Mouse (Mus musculus) forebrain, embryonic 16.5 days (tissue): ENCODE data around the gene Sh3bp4. TPM values are rescaled to one million over a fixed set of nuclear protein-coding genes. Genes with fewer than 3 reads are reported as not detected.

Experiments used
- ATAC-seq: fragments of 200-750 bp; cut with Nextera tagmentation; 2 replicates; pipeline ENCODE4 v1.8.0; 2017; ENCODE audit warnings: mild to moderate bottlenecking, moderate library complexity
- H3K27ac ChIP-seq: fragments of 300-500 bp; sonication (generic); 2 replicates; pipeline ENCODE4 v1.5.1; 2014; ENCODE audit warnings: low read length, control low read depth
- H3K27me3 ChIP-seq: fragments of 300-500 bp; sonication (generic); replicated peaks from 2 replicates; pipeline ENCODE4 v1.6.1; 2014; ENCODE audit warnings: low read length; ENCODE audit not compliant: control insufficient read depth, insufficient read depth
- H3K36me3 ChIP-seq: fragments of 300-500 bp; sonication (generic); 2 replicates; pipeline ENCODE4 v1.6.1; 2014; ENCODE audit not compliant: control insufficient read depth, insufficient read depth
- H3K4me1 ChIP-seq: fragments of 300-500 bp; sonication (generic); replicated peaks from 2 replicates; pipeline ENCODE4 v1.6.1; 2014; ENCODE audit warnings: low read length; ENCODE audit not compliant: control insufficient read depth, insufficient read depth
- H3K4me2 ChIP-seq: fragments of 300-500 bp; sonication (generic); 2 replicates; pipeline ENCODE4 v1.6.1; 2014; ENCODE audit warnings: mild to moderate bottlenecking, low read length, control low read depth
- H3K4me3 ChIP-seq: fragments of 300-500 bp; sonication (generic); replicated peaks from 2 replicates; pipeline ENCODE4 v1.5.1; 2014; ENCODE audit warnings: mild to moderate bottlenecking, low read length, control low read depth
- H3K9ac ChIP-seq: fragments of 300-500 bp; sonication (generic); replicated peaks from 2 replicates; pipeline ENCODE4 v1.6.1; 2014; ENCODE audit warnings: low read depth, low read length, control low read depth
- H3K9me3 ChIP-seq: fragments of 300-500 bp; sonication (generic); 2 replicates; pipeline ENCODE4 v1.6.1; 2016; ENCODE audit warnings: low read length; ENCODE audit not compliant: control insufficient read depth
- WGBS: fragments of 180-500 bp; shearing (Covaris S2); extraction: QIAGEN DNeasy Blood & Tissue Kit; methylation state at CpG from one replicate; pipeline ENCODE4 v1.1.7; 2014; 5-methylcytosine and 5-hydroxymethylcytosine counted together
- polyA plus RNA-seq: library from polyadenylated mRNA; unstranded; fragments of >200 nt; fragmentation: Nextera tagmentation; extraction: Ambion mirVana; gene quantifications from 2 replicates; pipeline ENCODE4 v1.2.1, GENCODE M21; 2015

Gene Sh3bp4
- polyA plus RNA-seq, 1 experiment from 2014 or later = 20.6 TPM

- Histone ChIP-seq H3K36me3 (no peaks in the 10 kb centered on the region), H3K4me2 (no peak overlapping the region), H3K9ac (no peak overlapping the region), H3K27ac (no peak overlapping the region), H3K4me3 (no peak overlapping the region), H3K27me3 (no peaks in the 10 kb centered on the region), H3K9me3 (no peaks in the 10 kb centered on the region), H3K4me1 (peaks cover 2% of the 10 kb centered on the region; the same call in 1 of the 2 replicates)
- WGBS = 63% methylated on average over 5 of the region's 5 CpGs
- no peak for ATAC-seq
Measured at GRCm38 (mm10) chr1:89041290-89041689, 28.9 kb upstream of the Sh3bp4 start.

GRCm38 (mm10) chr1:89042081-89042480 is 28.1 kb upstream of the Sh3bp4 start:
- Histone ChIP-seq H3K9me3 (no peaks in the 10 kb centered on the region), H3K36me3 (no peaks in the 10 kb centered on the region), H3K27me3 (no peaks in the 10 kb centered on the region), H3K27ac (no peak overlapping the region), H3K4me2 (no peak overlapping the region), H3K9ac (no peak overlapping the region), H3K4me1 (peaks cover 2% of the 10 kb centered on the region; the same call in 1 of the 2 replicates), H3K4me3 (no peak overlapping the region)
- ATAC-seq = no peak
- 80% methylated on average over 4 of the region's 4 CpGs for WGBS

DNA sequence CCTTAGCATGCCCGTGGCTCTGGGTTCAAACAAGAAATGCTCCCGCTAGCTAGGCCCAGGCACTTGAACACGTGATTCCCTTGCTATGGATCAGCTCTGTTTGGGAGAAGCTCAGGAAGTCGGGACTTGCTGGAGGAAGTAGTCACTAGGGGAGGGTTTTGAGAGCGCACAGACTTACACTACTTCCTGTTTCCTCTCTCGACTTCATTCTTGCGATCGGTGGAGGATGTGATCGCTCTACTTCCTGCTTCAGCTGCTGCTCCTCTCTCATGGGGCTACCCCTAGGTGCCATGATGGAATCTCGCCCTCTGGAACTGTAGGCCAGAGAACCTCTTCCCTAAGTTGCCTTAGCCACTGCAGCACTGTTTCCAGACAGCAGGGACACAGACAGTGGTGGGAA is 27.3 kb upstream of the Sh3bp4 start:
- H3K9ac ChIP-seq = no peak overlapping the region
- H3K9me3 ChIP-seq = no peaks in the 10 kb centered on the region
- H3K36me3 ChIP-seq = no peaks in the 10 kb centered on the region
- H3K27me3 ChIP-seq = no peaks in the 10 kb centered on the region
- no peak overlapping the region for H3K27ac ChIP-seq
- WGBS = 91% methylated on average over 10 of the region's 10 CpGs
- H3K4me3 ChIP-seq = no peak overlapping the region
- H3K4me2 ChIP-seq = no peak overlapping the region
- peaks cover 2% of the 10 kb centered on the region; the same call in 1 of the 2 replicates for H3K4me1 ChIP-seq
- no peak for ATAC-seq

DNA sequence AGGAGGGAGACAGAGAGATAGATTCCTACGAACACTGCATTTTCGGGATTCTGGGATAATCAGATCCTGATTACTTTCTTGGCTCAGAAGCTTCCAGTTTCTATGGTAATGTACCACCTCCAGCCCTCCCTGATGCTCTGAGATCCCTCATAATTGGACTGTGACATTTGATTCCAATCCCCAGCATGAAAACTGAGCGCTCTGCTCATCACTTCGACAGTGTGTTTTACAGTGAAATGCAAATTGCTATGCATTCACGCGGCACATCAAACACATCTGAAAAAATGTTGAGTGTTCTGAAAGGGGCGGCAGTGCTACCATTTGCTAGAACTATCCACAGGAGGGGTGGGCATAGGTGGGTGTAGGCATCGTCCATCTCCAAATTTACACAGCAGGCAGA is 24.8 kb upstream of the Sh3bp4 start:
- Histone ChIP-seq H3K27ac (no peak overlapping the region), H3K4me2 (no peak overlapping the region), H3K36me3 (no peaks in the 10 kb centered on the region), H3K9ac (no peak overlapping the region), H3K4me3 (no peak overlapping the region), H3K27me3 (no peaks in the 10 kb centered on the region), H3K4me1 (peaks cover 2% of the 10 kb centered on the region; the same call in 1 of the 2 replicates), H3K9me3 (no peaks in the 10 kb centered on the region)
- 51% methylated on average over 8 of the region's 8 CpGs for WGBS
- ATAC-seq = peak; percentile 55; the same call in 1 of the 2 replicates

DNA sequence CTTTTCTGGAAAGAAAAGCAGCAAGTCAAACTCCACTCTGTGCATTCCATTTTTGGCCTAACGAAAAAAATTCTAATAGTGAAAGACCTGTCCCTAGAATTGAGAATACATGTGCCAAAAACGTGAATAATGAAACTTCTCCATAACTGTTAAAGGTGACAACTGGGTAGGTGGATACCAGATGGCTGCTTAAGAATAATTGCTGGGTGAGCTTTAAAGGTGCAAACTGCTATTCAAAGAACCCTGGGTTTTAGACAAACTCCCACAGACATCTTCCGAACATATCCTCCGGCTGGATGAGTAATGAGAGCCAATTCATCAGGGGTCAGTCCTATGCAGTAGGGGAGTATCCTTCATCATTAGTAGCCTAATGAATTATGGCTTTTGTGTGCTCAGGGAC is 20.7 kb upstream of the Sh3bp4 start:
- peaks cover 2% of the 10 kb centered on the region; the same call in 1 of the 2 replicates for H3K4me1 ChIP-seq
- H3K4me2 ChIP-seq = no peak overlapping the region
- no peak overlapping the region for H3K4me3 ChIP-seq
- WGBS = 74% methylated on average over 4 of the region's 4 CpGs
- no peak for ATAC-seq
- H3K27me3 ChIP-seq = no peaks in the 10 kb centered on the region
- no peak overlapping the region for H3K27ac ChIP-seq
- H3K9ac ChIP-seq = no peak overlapping the region
- H3K9me3 ChIP-seq = no peaks in the 10 kb centered on the region
- no peaks in the 10 kb centered on the region for H3K36me3 ChIP-seq

- no peak for ATAC-seq
- no peak overlapping the region for H3K27ac ChIP-seq
- 39% methylated on average over 1 of the region's 1 CpGs for WGBS
Measured at GRCm38 (mm10) chr1:89056175-89056574, 14.0 kb upstream of the Sh3bp4 start.

GRCm38 (mm10) chr1:89057430-89057829 is 12.8 kb upstream of the Sh3bp4 start:
- no peak overlapping the region for H3K9ac ChIP-seq
- no peaks in the 10 kb centered on the region for H3K9me3 ChIP-seq
- no peak for ATAC-seq
- H3K4me3 ChIP-seq = no peak overlapping the region
- H3K27ac ChIP-seq = no peak overlapping the region
- H3K36me3 ChIP-seq = no peaks in the 10 kb centered on the region
- WGBS = 78% methylated on average over 3 of the region's 3 CpGs
- H3K4me2 ChIP-seq = no peak overlapping the region
- no peaks in the 10 kb centered on the region for H3K4me1 ChIP-seq
- H3K27me3 ChIP-seq = no peaks in the 10 kb centered on the region

More at GRCm38 (mm10) chr1:89056175-89056574, 14.0 kb upstream of the Sh3bp4 start:
- H3K27me3 ChIP-seq = no peaks in the 10 kb centered on the region
- H3K4me3 ChIP-seq = no peak overlapping the region
- no peaks in the 10 kb centered on the region for H3K36me3 ChIP-seq
- no peaks in the 10 kb centered on the region for H3K9me3 ChIP-seq
- H3K9ac ChIP-seq = no peak overlapping the region
- H3K4me2 ChIP-seq = no peak overlapping the region
- H3K4me1 ChIP-seq = no peaks in the 10 kb centered on the region

DNA sequence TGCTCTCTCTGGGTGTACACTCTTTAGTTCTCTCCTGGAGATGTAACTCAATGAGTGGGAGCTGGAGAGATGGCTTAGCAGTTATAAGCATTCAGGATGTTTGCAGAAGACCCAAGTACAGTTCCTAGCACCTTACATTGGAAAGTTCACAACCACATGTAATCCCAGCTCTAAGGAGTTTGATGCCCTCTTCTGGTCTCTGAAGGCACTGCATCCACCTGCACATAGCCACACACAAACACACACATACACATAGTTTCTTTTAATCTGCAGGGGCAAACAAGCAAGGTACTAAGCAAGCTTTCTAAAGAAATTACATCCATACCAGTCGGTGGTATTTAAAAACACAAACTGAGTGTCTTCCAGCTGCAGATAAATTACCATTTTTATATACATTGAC is 12.2 kb upstream of the Sh3bp4 start:
- 93% methylated on average over 1 of the region's 1 CpGs for WGBS
- H3K4me3 ChIP-seq = no peak overlapping the region
- no peaks in the 10 kb centered on the region for H3K4me1 ChIP-seq

DNA sequence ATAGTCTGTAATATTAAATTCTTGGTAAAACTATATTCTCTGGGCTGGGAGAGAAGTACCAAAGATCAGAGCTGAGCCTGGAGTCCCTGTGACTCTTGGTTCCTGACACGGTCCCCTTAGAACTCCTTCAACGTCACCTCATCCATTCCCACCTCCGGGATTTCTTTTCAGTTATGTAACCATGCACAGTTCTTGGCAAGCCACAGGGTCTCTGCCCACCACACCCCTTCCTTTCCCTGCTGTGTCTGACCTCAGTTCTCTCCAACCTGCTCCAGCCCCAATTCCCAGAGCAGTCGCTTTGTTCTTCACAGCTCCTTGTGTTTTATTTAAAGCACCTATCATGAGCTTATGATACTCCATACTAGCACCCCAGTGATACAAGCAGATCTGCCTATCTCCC is 7.2 kb upstream of the Sh3bp4 start:
- Histone ChIP-seq H3K27ac (no peak overlapping the region), H3K4me3 (no peak overlapping the region), H3K36me3 (no peaks in the 10 kb centered on the region), H3K4me1 (no peaks in the 10 kb centered on the region), H3K4me2 (no peak overlapping the region), H3K27me3 (no peaks in the 10 kb centered on the region), H3K9ac (no peak overlapping the region), H3K9me3 (no peaks in the 10 kb centered on the region)
- WGBS = 79% methylated on average over 4 of the region's 4 CpGs
- no peak for ATAC-seq

More for the DNA sequence above, 12.2 kb upstream of the Sh3bp4 start:
- Histone ChIP-seq H3K27me3 (no peaks in the 10 kb centered on the region), H3K27ac (no peak overlapping the region), H3K9me3 (no peaks in the 10 kb centered on the region), H3K9ac (no peak overlapping the region), H3K4me2 (no peak overlapping the region), H3K36me3 (no peaks in the 10 kb centered on the region)
- ATAC-seq = no peak

DNA sequence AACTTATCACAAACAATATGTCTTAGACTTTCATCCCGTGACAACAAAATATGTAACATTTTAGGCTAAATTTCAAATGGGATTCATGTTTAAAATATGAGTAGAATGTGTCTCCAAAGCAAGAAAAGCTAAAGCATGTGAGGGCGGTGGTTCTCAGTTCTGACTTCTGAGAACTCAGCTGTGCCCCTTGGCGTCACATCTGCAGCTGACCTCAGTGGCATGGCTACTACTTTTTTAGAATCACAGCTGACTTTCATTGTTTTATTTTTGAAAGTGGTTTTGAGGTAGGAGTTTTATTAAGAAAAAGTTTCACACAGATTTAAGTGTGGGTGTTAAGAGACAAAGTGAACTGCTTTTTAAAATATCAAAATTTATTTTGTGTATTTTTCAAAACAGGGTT is 6.4 kb upstream of the Sh3bp4 start:
- H3K9ac ChIP-seq = no peak overlapping the region
- H3K4me1 ChIP-seq = peaks cover 3% of the 10 kb centered on the region
- H3K4me2 ChIP-seq = no peak overlapping the region
- H3K27ac ChIP-seq = no peak overlapping the region
- no peaks in the 10 kb centered on the region for H3K27me3 ChIP-seq
- no peak overlapping the region for H3K4me3 ChIP-seq
- WGBS = 91% methylated on average over 3 of the region's 3 CpGs
- H3K36me3 ChIP-seq = no peaks in the 10 kb centered on the region
- H3K9me3 ChIP-seq = no peaks in the 10 kb centered on the region
- ATAC-seq = no peak
